Mouse (Mus musculus) kidney, adult 9 months (tissue): ENCODE results near the gene Vrk1.

Experiments
- DNase-seq: peaks from one replicate; pipeline ENCODE4 v3.0.0; 2022

The Vrk1 gene

GRCm38 (mm10) chr12:106055799-106056198 is 45.8 kb downstream of the Vrk1 start:
- DNase-seq: peak; percentile 77

GRCm38 (mm10) chr12:106059873-106060573 is 50.0 kb downstream of the Vrk1 start:
- DNase-seq: no peak

DNA sequence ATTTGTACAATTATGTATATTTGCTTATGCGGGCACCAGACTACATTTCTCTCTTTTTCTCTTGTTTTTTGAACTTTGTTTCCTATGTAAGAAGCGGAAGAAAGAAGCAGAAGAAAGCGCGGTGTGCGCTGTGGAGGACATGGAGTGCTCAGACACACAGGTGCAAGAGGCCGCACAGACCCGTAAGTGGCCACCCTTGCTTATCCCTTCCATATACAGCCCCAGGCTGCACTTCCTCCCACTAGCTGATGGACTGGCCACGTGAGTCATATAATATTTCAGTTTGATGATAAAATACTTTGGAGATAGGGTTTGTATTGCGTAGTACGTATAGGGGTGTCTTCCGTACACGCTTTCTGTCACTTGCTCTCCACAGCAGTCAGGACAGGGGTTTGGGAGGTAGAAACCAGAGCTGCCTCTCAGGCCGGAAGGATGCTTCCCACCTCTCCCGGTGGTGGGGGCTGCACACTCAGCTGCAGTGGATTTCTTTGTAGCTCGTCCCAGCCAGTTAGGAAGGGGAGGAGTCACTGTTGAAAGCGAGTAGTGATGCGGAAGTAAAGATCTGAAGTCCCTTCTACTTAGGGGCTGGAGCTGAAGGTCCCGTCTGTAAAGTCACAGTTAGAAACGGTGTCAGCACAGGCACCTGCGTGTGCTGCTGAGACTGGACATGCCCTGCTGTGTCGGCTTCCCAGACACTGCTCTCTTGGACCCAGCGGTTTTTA is 60.6 kb downstream of the Vrk1 start:
- no peak for DNase-seq

- DNase-seq: no peak
These were observed 61.6 kb downstream of the Vrk1 start for GRCm38 (mm10) chr12:106071575-106072166.

- peak; percentile 51 for DNase-seq
These were observed 64.5 kb downstream of the Vrk1 start for GRCm38 (mm10) chr12:106074371-106075155.

GRCm38 (mm10) chr12:106076131-106076530 is 66.1 kb downstream of the Vrk1 start:
- peak; percentile 48 for DNase-seq

DNA sequence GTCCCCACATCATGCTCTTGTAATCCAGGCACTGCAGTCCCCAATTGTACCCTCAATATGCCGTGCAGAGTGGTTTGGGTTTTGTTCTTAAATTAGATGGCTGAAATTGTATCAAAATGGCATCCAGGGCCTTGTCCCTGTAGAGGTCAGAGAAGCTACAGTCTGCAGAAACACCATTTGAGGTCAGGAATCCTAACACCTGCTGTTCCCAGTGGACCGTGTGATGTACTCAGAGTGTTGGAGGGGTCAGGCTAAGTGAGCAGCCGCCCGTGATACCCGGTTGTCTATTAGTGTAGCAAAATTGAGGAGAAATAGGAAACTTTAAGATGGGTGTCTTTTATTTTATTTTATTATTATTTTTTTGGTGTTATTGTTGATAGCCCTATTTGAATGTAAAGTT is 70.5 kb downstream of the Vrk1 start:
- DNase-seq: no peak

DNA sequence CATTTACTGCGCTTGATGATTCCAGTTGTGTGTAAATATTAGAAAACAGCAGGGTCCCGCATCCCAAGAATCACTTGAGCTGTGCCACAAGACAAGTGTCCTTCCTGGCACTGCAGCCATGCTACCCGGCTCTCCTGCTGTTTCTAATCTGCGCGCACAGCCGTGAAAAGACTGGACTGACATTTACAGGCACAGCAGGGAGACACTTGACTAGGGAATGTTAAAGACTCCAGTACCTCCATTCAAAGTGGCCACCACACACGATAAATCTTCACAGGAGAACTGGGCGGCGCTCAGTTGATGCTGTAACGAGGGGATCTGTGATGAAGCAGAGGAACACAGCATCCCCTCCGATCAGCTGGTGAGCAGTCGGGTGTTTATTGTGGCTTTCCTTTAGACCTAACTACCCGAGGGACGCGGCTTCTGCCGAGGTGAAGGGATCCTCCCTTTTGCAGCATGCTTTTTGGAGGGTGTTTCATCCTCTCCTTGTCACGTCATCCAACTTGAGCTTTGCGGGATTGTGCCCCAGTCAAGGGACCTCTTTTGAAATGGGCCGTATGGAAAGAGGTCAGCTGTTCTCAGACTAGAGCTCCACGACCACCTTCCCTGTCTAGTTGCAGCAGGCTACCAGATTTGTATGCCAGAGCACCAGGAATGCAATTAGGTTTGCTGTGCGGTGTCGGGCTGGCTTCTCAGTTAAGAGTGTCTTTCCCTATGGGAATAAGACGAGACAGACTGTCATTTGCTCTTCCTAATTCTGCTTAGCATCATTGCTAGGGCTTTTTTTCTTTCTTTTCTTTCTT is 71.1 kb downstream of the Vrk1 start:
- no peak for DNase-seq

GRCm38 (mm10) chr12:106081748-106082140 is 71.7 kb downstream of the Vrk1 start:
- DNase-seq: no peak

- no peak for DNase-seq
These were observed 72.3 kb downstream of the Vrk1 start for GRCm38 (mm10) chr12:106082191-106082957.

- DNase-seq: no peak
These were observed 72.9 kb downstream of the Vrk1 start for GRCm38 (mm10) chr12:106082958-106083381.

GRCm38 (mm10) chr12:106084126-106084525 is 74.1 kb downstream of the Vrk1 start:
- no peak for DNase-seq

DNA sequence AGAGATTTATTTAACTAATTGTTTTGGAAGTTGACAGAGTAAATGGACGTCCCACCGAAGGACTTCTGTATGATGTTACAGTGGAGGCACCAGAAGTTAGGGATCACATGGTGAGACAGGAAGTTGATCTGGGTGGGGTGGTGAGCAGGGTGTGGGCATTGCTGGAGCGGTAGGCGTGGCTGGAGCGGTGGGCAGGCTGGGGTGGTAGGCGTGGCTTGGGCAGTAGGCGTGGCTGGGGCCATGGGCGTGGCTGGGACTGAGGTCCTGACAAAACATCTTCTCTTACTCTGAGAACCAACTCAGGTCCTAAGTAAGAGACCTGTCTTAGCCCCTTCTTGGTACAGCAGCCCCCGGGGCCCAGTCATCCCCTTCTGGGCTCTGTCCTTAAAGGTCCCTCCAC is 84.8 kb downstream of the Vrk1 start:
- no peak for DNase-seq

GRCm38 (mm10) chr12:106102003-106102402 is 92.0 kb downstream of the Vrk1 start:
- no peak for DNase-seq

DNA sequence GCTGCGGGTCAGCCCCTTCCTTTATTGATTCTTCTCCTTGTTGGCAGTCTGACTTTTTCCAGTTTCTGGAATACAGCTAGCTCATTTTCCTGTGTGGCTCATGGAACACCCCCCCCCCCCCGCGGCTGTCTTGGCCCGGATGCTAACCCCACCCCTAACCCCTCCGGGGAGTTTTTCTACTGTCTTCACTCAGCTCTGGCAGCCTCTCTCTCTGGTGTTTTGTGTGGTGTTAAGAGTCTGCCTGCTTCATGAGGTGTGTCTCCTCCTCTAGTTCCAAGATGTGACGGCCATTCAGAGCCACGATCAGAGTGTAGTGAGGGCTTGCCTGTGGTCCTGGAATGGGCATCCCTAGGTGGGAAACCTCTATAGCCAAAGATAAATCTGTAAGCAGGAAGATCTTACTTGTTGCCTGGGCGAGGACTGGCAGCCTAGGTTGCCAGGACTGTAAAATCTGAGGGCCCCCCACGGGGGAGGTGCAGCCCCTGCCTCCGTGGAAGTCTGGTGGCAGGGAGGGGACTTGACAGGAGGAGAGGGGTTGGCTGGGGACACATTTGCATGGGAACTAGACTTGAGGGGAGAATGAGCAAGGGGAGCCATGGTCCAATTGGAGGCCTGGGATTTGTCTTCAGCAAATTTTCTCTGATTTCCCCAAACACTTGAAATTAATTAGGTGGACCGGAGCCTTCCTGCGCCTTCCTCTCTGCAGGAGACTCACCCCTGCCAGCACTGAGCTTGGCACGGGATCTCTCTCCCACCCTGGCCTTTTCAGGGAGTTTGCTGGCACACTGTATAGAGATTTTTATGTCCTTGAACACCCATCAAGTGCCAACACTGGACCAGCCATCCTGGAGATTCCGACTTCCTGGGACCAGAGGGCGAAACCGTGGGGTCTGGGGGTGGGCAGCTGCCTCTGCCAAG is 93.0 kb downstream of the Vrk1 start:
- DNase-seq: no peak

- DNase-seq: no peak
These were observed 97.2 kb downstream of the Vrk1 start for GRCm38 (mm10) chr12:106107272-106107671.

DNA sequence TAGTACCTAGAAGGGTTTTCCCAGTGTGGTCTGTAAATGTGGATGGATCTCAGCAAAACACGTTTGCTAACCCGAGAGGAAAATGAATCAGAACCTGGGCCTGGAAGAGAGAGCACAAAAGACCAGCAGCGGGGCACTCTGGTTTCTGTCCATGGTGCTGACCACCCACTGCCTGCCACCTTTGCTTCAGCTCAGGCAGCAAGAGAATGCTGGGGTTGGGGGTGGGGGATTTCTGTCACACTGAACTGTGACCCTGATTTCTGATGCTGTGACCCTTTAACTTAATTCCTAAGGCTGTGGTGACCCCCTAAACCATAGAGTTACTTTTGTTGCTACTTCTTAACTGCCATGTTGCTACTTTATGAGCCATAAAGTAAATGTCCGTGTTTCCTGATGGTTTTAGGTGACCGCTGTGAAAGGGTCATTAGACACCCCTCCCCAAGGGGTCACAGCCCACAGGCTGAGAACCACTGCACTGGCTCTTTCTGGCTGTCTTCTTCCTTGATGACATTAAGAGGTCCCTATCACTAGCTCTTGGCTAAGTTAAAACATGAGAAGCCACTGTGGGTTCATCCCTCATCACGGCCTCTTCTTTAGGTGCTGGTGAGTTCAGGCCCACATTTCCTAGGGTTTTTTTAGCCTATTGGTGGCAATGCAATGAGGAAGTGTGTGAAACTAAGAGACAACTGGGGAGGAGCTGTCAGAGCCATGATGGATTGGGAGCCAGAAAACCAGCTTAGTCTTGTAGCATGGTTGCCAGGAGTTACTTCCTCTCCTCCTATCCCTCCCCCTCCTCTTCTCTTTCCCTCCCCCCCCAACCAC is 105.3 kb downstream of the Vrk1 start:
- peak; percentile 20 for DNase-seq

GRCm38 (mm10) chr12:106115892-106116206 is 105.8 kb downstream of the Vrk1 start:
- DNase-seq: no peak

GRCm38 (mm10) chr12:106123276-106123675 is 113.2 kb downstream of the Vrk1 start:
- DNase-seq: no peak

GRCm38 (mm10) chr12:106124581-106124980 is 114.6 kb downstream of the Vrk1 start:
- no peak for DNase-seq
